Mouse (Mus musculus) G1E-ER4 (cell line): ENCODE measurements around the gene Ak7. TPM values are rescaled to one million over a fixed set of nuclear protein-coding genes. Genes with fewer than 3 reads are reported as not detected.

ENCODE experiments used
- GATA1 ChIP-seq: IDR thresholded peaks from one replicate; pipeline ENCODE4 v1.8.0; 2012; ENCODE audit warnings: low read length, inconsistent platforms
- polyA plus RNA-seq: library from polyadenylated mRNA; stranded (reverse); fragments of >175 nt; gene quantifications from 2 replicates; pipeline ENCODE4 v1.2.3, GENCODE M21; 2012

Ak7 gene
- polyA plus RNA-seq = 0.03 and 0.05 TPM in 2 replicates

- TF ChIP-seq GATA1 = no peak
Measured at GRCm38 (mm10) chr12:105705799-105706487, at the start of gene Ak7. Gene Ak7 (plus strand): TSS chr12:105705976.

DNA sequence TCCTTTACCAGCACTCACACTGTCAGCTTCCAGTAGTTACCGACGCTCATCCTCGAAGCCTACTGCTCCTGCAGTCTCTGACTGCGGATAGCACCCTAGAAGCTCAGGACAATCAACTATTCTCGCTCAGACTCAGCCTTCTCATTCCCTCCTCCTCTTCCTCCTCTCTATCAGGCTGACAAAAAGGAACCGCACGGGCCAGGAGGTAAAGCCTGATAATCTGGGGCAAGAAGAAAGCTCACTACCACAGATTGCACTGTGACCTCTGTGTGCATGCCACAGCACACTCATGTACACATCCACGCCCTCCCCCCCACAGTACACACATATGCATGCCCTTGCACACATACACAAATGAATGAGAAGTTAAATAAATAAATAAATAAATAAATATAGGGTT is 29.5 kb upstream of the Ak7 start:
- TF ChIP-seq GATA1 = no peak

GRCm38 (mm10) chr12:105678211-105678610 is 27.6 kb upstream of the Ak7 start:
- no peak for TF ChIP-seq GATA1

- TF ChIP-seq GATA1 = no peak
Measured at GRCm38 (mm10) chr12:105678762-105679161, 27.0 kb upstream of the Ak7 start.

- no peak for TF ChIP-seq GATA1
Measured at GRCm38 (mm10) chr12:105683933-105684901, 21.6 kb upstream of the Ak7 start, which contains the start of gene Gskip. Gene Gskip (plus strand): TSS chr12:105684829.

DNA sequence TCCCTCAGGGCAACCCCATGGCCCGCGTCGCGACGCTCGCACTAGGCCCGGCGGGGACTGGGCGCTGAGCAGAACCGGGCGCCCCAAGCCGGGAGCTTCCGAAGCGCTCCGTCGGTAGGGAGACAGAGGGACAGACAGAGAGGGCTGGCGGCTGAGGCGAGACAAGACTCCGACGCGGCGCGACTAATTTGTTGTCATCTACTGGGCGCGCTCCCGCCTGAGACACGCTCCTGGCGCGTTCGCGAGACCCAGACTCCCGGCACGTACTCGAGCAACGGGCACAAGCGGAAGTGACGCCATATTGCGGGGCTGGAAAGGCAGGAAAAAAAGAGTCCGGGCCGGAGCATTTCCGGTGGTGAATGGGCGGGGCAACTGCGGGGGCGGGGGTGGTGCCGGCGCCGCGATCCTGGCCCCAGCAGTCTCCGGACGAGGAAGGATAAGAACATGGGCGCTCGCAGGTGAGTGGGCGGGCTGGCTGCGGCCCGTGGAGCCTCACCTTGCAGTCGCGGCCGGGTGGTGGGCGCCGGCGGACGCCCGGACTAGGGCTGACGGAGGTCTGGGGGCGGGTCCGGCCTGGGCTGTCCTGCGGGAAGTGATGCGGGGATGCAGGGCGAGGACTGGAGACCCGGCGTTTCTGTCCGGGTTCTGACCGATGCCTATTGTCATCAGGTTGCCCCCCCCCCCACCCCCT is 20.6 kb upstream of the Ak7 start, which contains the start of gene Atg2b:
Atg2b (minus strand) TSS at position 211 of the 691 bp plus-strand sequence.
- TF ChIP-seq GATA1 = no peak

DNA sequence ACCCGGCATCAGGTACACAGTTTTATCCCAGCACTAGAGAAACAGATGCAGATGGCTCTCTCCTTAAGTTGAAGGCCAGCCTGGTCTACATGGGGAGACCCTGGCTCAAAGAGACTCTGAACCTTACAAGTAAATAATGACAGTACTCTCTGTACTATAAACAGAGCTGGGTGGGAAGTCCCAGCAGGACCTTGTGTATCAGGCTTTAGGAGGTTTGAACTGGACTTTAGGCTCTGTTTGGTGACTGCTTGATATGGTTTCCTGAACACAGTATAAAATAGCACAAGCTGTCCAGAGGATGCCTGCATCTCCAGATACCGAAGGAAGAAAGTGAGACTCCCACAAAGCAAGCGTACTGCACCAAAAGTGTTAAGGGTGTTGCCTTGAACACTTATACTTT is 19.0 kb upstream of the Ak7 start:
- no peak for TF ChIP-seq GATA1

- no peak for TF ChIP-seq GATA1
Measured at GRCm38 (mm10) chr12:105687416-105687815, 18.4 kb upstream of the Ak7 start.

- TF ChIP-seq GATA1 = no peak
Measured at GRCm38 (mm10) chr12:105688546-105688945, 17.2 kb upstream of the Ak7 start.

DNA sequence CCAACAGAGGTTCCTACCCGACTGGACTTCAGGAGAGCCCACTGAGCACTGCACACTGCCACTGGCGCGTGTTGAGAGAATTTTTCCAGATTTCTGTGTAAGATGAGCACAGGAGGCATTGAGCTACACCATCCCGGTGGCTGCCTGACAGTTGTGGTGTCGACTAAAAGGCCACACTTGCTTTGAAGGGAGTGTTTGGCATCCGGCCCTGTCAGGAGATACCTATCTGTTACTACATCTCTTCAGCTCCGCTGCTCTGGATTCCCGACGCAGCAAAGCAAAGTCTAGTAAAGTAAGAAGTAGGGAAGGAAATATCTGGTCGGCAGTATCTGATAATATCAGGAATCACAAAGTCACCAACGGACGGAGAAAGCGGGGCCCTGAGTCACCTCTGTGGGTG is 16.3 kb upstream of the Ak7 start:
- TF ChIP-seq GATA1 = no peak

GRCm38 (mm10) chr12:105694021-105694420 is 11.8 kb upstream of the Ak7 start:
- TF ChIP-seq GATA1 = no peak

- TF ChIP-seq GATA1 = no peak
Measured at GRCm38 (mm10) chr12:105695848-105696247, 9.9 kb upstream of the Ak7 start.

DNA sequence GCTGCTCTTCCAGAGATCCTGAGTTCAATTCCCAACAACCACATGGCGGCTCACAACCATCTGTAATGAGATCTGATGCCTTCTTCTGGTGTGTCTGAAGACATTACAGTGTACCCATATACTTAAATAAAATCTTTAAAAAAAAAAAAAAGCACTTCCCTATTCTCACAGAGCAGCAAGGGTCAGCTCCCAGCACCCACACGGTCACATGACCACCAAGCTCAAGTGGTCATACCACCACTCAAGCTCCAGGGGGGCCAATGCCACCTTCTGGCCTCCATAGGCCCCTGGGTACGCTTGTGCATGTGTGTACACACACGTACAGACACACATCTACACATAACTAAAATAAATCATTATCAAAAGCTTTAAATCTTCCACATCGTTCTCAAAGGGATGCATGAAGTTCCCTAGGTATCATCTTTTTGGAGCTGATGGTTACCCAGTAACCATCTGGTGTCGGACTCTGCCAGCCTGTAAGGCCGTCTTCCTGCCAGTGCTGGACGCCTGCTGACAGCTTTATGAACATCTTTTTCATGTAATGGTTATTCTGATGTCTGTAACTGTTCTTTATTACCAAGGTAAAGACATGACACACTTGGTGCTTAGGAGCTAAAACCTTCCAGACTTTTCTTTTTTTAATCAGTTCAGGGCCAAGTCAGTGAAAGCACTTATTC is 8.5 kb upstream of the Ak7 start:
- no peak for TF ChIP-seq GATA1

GRCm38 (mm10) chr12:105700433-105700832 is 5.3 kb upstream of the Ak7 start:
- no peak for TF ChIP-seq GATA1

DNA sequence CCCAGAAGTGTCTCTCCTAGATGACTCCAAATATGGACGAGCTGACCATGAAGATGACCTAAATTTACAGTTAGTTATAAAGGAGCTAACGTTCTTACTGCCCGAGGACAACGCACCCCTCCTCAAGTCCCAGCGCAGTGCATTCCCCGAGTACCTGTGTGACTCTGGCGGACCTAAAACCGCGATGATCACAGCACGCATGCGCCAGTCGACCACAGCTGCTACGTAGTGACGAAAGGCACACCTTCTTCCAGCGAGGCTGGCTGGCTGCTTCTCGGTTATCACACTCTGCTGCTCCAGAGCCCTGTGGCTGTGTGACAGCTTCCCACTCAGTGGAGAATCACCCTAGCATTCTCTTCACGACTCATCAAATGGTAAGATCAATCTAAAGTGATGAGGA is 12.8 kb downstream of the Ak7 start:
- TF ChIP-seq GATA1 = no peak
